Mouse (Mus musculus) lung, postnatal 10 days (tissue): ENCODE measurements at regions not wholly inside any gene's neighbourhood (a gene's known extent, or its start where the extent isn't known, plus 50 kb on each side); places are given as distances from the start of the nearest gene placed in this dataset.

Experiments
- DNase-seq: peaks from one replicate; pipeline ENCODE4 v3.0.0; 2021

DNA sequence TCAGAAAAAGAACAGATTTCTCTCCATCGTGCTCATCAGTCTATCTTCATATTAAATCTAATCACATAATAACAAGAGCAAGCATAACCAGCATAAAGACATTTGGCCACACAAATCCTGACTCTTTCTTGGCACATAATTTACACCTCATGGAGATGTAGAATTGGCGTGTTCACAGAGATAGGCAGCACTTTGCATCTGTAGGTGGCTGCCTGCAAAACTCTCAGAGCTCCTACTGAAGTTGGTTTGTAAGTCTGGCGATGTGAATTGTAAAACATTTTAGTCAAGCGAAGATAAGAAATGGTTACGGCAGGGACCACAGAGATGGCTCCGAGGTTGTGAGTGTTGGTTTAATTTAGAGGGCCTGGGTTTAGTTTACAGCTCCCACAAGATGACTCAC lies 419.0 kb downstream of the Adamts20 start:
- no peak for DNase-seq

DNA sequence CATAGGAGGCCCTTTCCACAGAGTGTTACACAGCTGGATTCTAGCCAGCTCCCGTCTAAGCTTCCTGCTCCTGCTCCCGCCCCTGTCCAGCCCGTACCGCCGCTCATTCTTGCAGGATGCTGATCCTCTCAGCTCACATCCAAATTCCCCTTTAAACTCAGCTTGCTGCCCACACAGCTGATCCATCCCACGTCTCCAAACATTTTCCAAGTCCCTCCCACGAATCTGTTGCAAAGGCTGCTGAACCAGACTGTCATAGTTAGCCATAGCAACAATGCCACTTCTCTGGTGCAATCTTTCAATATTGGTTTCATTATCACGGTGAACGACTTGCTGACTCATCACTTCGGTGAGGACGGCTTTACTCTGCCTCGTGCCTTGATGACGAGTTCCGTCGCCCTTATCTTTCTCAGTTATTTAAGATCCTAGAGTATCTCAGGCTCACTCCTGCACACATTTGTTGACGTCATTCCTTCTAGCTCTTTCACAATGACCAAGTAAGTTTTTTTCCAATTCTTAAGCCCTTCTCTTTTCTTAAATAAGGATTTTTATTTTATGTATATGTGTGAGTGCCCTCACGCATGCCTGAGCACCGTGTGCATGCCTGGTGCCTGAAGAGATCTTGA lies 420.0 kb downstream of the Adamts20 start:
- DNase-seq = peak; percentile 51

DNA sequence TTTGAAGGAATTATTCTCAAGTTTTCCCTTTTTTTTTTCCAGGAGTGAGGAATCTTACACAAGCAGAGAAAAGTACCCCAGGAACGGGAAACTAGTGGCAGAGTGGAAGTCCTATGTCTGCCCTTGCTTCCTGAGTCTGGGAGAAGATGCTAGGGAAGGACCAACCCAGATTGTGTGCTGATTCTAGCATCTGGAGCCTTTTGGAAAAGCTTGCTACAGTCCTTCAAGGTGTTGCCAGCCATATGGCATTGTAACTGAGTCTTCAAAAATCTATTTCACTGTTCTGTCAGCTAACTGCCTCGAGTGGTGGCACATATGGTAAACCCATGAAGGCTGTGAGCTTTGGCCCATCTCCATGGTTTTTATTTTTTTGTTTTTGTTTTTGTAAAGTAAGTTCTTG lies 432.3 kb downstream of the Adamts20 start:
- DNase-seq = no peak

GRCm38 (mm10) chr15:94025996-94026696 lies 430.5 kb upstream of the Prickle1 start:
- peak; percentile 15 for DNase-seq

- peak; percentile 33 for DNase-seq
Measured at GRCm38 (mm10) chr15:94025239-94025971, 429.7 kb upstream of the Prickle1 start.

GRCm38 (mm10) chr15:94024806-94025205 lies 429.1 kb upstream of the Prickle1 start:
- no peak for DNase-seq

DNA sequence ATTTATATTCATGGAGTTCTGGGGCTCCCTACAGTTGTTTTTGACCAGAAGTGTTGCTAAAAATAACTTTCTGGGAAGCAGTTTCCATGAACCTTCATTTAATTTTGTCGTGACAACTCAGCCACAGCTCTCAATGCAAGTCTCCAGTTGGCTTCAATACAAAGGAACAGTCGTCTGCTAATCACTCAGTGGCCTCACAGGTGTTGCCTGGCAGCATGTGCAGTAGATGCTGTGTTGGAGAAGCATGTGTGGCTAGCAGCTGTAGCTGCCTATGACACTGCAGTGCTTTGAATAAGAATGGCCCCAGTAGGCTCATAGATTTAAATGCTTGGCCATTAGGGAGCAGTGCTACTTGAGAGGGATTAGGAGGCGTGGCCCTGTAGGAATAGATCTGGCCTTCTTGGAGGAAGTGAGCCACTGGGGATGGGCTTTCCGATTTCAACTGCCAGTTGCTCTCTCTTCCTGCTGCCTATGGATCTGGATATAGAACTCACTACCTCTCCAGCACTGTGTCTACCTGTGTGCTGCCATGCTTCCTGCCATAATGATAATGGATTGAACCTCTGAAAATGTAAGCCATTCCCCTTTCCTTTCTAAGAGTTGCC lies 428.5 kb upstream of the Prickle1 start:
- no peak for DNase-seq

DNA sequence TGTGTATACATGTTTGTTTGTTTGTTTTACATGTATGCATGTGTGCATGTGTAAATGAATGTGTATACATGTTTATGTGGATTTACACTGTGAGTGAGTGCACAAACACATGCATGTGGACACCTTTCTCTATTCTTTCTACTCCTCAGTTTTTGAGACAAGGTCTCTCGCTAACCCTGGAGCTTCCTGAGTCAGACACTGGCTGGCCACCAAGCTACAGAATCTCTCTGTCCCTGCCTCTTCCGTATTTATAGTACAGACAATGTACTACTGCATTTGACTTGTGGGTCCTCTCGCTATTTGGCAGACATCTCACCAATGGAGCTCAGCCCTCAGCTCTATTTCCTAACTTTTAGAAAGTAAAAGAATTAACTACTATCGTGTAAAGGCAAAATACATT lies 427.8 kb upstream of the Prickle1 start:
- no peak for DNase-seq

- DNase-seq = no peak
Measured at GRCm38 (mm10) chr15:94017814-94018213, 422.1 kb upstream of the Prickle1 start.

GRCm38 (mm10) chr15:94011499-94011898 lies 415.8 kb upstream of the Prickle1 start:
- no peak for DNase-seq

- no peak for DNase-seq
Measured at GRCm38 (mm10) chr15:94006082-94006481, 410.4 kb upstream of the Prickle1 start.

DNA sequence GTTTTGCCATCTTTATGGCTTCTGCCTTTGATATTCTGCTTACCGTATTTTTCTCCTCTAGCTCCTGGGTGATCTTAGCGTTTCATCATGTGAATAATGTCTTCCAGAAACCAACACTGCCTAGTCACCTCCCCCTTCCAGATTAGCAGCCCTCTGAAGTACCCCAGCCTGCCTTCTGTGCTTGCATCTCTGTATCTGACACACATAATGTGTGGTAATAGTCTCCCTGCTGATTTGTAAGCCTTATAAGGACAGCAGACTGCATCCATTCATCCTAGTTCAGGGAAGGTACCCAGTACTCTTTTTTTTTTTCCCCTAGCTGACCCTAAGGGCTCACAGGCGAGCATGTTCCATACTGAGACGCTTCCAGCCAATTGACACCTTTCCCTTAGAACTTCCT lies 409.2 kb upstream of the Prickle1 start:
- no peak for DNase-seq

DNA sequence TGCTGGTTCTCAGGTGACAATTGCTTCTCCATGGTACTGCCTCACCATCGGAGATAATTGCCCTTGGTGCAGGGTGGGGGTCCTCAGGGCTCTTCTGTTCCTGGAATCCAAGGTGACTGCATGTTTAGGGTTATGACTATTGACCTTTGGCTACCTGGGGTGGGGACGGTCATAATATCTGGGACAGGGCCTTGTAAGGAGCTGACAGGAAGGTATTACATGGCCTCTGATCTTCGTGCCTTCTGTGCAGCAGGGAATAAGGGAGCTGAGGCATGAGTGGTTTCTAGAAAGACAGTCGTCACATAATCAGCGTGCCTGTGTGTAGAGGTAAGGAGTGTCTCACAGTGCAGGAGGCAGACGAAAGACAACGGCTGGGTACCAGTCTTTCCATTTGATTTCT lies 407.5 kb upstream of the Prickle1 start:
- DNase-seq = no peak

- DNase-seq = no peak
Measured at GRCm38 (mm10) chr15:93994542-93994941, 398.9 kb upstream of the Prickle1 start.

GRCm38 (mm10) chr15:93990139-93990538 lies 394.4 kb upstream of the Prickle1 start:
- DNase-seq = no peak

DNA sequence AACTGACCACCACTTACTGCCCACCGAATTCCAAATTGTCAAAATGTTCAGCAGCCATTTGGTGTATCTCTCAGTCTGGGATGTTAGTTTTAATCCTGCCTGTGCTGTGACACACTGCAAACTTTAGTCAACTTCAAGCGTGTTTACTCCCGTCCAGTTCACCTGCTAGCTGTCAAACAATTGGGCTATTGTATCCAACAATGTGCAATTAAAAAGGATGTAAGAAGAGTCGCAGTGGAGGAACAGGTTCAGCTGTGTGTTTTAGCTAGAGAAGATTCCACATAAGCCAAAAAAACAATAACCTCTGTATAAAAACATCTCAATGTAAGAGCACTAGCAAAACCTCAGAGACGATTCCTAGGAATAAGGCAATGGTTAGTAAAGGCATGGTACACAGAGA lies 392.7 kb upstream of the Prickle1 start:
- DNase-seq = no peak

DNA sequence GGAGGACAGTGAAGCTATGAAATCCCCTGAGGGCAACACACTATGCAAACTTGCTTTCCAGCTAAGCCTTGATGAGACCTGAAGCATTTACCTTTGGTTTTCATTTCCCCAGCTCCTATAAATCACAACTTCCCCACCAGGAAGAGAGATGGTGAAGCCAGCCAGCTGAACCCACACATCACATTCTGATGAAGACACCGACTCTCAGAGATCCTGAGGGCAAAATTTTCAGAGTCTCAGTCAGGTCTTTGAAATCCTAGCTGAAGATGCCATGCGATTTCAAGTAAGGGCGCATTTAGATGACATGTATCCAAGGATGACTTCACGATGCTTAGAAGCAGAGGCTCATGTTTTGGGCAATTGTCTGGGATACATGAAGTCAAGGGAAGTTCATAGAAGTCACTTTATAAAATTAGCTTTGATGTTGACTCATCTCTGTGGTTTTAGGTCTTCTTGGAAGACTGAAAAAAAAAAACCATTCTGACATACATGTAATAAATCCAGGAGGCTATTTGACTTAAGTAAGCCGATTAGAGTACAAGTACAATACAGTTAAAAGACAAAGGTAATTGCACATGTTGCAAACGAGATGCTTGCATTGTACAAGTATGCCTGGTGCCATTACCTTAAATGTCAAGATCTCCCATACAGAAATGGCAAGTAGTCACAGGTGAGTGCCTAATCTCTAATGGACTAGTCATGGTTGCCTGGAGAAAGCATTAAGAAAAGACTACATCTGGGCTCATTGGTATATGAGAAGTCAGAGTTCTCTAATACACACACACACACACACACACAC lies 391.1 kb upstream of the Prickle1 start:
- DNase-seq = no peak

DNA sequence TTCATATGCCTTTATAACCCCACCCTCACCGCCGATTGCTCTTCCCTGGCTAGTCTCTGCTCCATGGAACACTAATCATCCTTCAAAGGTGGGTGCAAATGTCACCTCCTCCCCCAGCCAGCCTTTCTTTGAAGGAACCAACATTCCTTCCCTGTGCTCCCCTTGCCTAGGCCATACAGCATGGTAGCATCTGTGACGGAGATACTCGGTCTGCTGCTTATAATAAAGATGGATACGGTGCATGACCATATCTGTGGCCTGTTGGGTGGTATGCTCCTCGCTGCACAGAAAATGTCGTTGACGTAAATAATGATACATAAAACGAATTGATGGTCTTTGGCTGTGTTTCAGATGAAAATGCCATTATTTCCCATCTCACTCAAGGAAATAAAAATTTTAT lies 386.4 kb upstream of the Prickle1 start:
- DNase-seq = no peak

DNA sequence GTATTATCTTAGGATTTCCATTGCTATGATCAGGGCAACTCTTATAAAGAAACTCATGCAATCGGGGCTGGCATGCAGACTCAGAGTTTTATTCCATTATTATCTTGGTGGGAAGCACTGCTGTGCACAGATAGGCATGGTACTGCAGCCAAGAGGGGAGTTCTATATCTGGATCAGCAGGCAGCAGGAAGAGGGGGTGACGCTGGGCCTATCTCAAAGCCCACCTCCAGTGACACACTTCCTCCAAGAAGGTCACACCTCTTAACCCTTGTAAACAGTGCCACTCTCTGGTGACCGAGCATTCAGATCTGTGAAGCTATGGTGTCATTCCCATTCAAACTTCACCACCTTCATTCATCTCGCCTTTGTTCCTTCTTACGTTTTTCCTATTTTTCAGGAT lies 381.8 kb upstream of the Prickle1 start:
- peak; percentile 23 for DNase-seq

GRCm38 (mm10) chr15:93974727-93975126 lies 379.0 kb upstream of the Prickle1 start:
- no peak for DNase-seq

DNA sequence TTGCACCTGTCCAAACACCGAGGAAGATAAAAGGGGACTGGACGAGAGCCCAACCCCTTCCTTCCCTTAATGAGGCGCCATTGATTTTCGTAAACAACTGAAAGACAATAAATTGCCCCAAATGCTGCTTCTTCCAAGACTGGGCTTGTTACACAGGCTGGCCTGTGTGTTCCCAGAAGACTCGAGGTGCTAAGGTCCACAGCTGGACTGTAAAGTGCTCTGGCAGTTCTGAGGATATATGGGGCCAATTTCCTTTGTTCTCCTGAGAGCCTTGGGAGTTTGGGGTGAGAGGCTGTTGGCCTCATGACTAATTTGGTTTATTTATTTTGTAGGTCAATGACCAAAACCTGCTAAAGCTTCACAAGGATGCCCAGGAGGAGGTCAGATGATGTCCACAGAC lies 377.3 kb upstream of the Prickle1 start:
- no peak for DNase-seq

- DNase-seq = no peak
Measured at GRCm38 (mm10) chr15:93961950-93962349, 366.3 kb upstream of the Prickle1 start.

- no peak for DNase-seq
Measured at GRCm38 (mm10) chr15:93959931-93960330, 364.2 kb upstream of the Prickle1 start.
